Mouse (Mus musculus): Measurements from ENCODE around the gene Eml6. TPM values are rescaled to one million over a fixed set of nuclear protein-coding genes. Genes with fewer than 3 reads are reported as not detected.

Eml6 gene
- polyA plus RNA-seq, 1 experiment from 2014 or later = 2.0 TPM

DNA sequence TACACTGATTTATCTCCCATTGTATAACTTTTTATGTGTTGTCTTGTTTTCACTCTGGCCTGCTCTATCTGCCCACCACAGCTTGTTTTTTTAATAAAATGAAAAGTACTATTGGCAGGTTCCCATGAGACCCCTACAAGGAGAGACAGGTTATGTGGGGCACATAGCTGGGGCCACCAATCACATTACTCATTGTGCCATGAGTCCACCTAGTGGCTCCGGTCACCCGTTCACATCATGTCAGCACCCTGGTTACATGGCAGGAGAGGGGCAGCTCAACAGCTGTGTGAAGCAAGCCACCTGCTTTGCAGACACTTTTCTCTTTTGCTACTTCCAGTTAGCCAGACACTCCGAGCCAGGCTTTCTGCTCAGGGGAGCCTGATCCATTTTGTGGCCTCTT is 213.4 kb downstream of the Eml6 start:
- Histone ChIP-seq H3K36me3 (ENCODE audit: control insufficient read depth, insufficient read depth, low read length) (no peaks in the 10 kb centered on the region), H3K9ac (replicated peaks; ENCODE audit: low read depth, low read length) (no peak overlapping the region), H3K4me1 (ENCODE audit: control insufficient read depth, insufficient read depth, low read length) (peaks cover 3% of the 10 kb centered on the region; the same call in 1 of the 2 replicates), H3K4me2 (replicated peaks; ENCODE audit: low read depth, low read length) (no peak overlapping the region), H3K9me3 (ENCODE audit: control insufficient read depth, low read depth, low read length) (no peaks in the 10 kb centered on the region), H3K4me3 (ENCODE audit: low read depth, low read length) (no peak overlapping the region), H3K27ac (ENCODE audit: low read length) (no peak overlapping the region), H3K27me3 (ENCODE audit: control insufficient read depth, insufficient read depth, low read length) (no peaks in the 10 kb centered on the region)
- 40% methylated on average over 3 of the region's 3 CpGs for WGBS
- ATAC-seq (ENCODE audit: insufficient number of reproducible peaks, insufficient read depth, low FRiP score, low read depth) = no peak

- WGBS = 88% methylated on average over 3 of the region's 3 CpGs
- no peaks in the 10 kb centered on the region for H3K36me3 ChIP-seq (ENCODE audit: control insufficient read depth, insufficient read depth, low read length)
- H3K27me3 ChIP-seq (ENCODE audit: control insufficient read depth, insufficient read depth, low read length) = no peaks in the 10 kb centered on the region
- H3K9me3 ChIP-seq (ENCODE audit: control insufficient read depth, low read depth, low read length) = no peaks in the 10 kb centered on the region
- no peak overlapping the region for H3K27ac ChIP-seq (ENCODE audit: low read length)
- H3K4me1 ChIP-seq (ENCODE audit: control insufficient read depth, insufficient read depth, low read length) = peaks cover 3% of the 10 kb centered on the region; the same call in 1 of the 2 replicates
- H3K4me2 ChIP-seq (replicated peaks; ENCODE audit: low read depth, low read length) = no peak overlapping the region
- no peak for ATAC-seq (ENCODE audit: insufficient number of reproducible peaks, insufficient read depth, low FRiP score, low read depth)
- no peak overlapping the region for H3K4me3 ChIP-seq (ENCODE audit: low read depth, low read length)
- H3K9ac ChIP-seq (replicated peaks; ENCODE audit: low read depth, low read length) = no peak overlapping the region
Observed at GRCm38 (mm10) chr11:29810324-29810723, 215.5 kb downstream of the Eml6 start.

DNA sequence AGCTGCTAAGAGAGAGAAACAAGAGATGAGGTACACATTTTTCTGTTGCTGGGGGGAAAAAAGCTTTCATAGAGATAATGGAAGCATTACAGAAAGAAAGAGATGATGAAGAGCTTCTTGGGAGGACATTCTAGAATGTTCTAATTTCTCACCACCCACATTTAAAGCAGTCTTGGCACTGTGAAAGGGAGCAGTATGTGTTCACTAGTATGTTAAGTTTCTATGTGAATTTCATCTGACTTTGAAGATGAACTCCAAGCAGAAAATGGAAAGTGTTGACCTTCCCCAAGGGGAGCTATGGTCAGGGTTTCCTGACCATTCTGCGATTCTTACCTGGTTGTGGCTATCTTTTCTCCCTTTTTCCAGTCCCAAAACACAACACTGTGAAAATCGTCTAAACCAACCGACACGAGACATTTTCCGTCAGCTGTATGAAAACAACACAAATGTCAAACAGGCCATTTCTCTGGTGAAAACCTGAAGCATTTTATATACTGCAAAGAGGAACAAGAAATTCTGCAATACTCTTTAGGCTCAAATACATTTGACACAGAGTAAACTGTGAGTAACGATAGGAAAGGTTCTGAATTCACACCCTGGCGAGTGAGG is 216.7 kb downstream of the Eml6 start:
- Histone ChIP-seq H3K9me3 (ENCODE audit: control insufficient read depth, low read depth, low read length) (no peaks in the 10 kb centered on the region), H3K4me3 (ENCODE audit: low read depth, low read length) (no peak overlapping the region), H3K9ac (replicated peaks; ENCODE audit: low read depth, low read length) (no peak overlapping the region), H3K36me3 (ENCODE audit: control insufficient read depth, insufficient read depth, low read length) (no peaks in the 10 kb centered on the region), H3K4me2 (replicated peaks; ENCODE audit: low read depth, low read length) (no peak overlapping the region), H3K27ac (ENCODE audit: low read length) (no peak overlapping the region), H3K4me1 (ENCODE audit: control insufficient read depth, insufficient read depth, low read length) (peaks cover 3% of the 10 kb centered on the region; the same call in 1 of the 2 replicates), H3K27me3 (ENCODE audit: control insufficient read depth, insufficient read depth, low read length) (no peaks in the 10 kb centered on the region)
- ATAC-seq (ENCODE audit: insufficient number of reproducible peaks, insufficient read depth, low FRiP score, low read depth) = no peak
- 76% methylated on average over 7 of the region's 7 CpGs for WGBS

DNA sequence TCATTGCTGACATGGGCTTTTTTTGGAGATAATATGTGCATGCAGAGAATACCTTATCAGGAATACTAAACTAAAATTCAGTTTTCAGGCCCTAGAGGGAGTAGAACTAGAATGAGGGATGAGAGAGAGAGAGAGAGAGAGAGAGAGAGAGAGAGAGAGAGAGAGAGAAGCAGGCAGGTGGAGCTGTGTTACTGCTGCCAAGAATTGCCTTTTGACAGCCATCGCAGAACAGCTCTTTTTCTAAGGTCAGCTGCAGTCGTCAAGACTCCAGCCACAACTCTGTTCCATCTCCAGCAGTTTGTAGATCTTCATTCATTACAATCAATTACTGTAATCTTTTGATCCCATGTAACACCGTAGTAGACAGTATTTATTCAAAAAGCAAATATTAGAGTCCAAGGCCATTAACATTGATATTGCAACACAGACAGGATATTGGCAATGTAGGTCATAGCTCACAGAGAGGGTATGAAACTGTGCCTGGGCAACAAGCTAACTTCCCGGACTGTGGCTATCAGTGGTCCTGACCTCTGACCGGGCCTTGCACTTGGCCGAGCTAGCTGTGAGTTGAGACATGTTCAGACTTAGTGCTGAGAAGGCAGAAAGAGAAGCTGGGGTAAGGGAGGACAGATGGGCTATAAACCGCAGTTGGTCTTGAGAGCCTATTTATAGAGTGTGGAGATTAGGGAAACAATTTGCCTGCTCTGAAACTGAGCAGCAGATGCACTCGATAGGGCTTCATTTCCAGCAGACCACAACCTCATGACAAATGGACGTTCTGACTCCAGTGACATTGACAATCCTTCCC is 217.5 kb downstream of the Eml6 start:
- Histone ChIP-seq H3K9me3 (ENCODE audit: control insufficient read depth, low read depth, low read length) (no peaks in the 10 kb centered on the region), H3K27me3 (ENCODE audit: control insufficient read depth, insufficient read depth, low read length) (no peaks in the 10 kb centered on the region), H3K4me1 (ENCODE audit: control insufficient read depth, insufficient read depth, low read length) (peaks cover 3% of the 10 kb centered on the region; the same call in 1 of the 2 replicates), H3K9ac (replicated peaks; ENCODE audit: low read depth, low read length) (no peak overlapping the region), H3K27ac (ENCODE audit: low read length) (0 out of 2 replicates have a peak overlapping the region, but pooled peaks have one; percentile 27), H3K4me2 (replicated peaks; ENCODE audit: low read depth, low read length) (no peak overlapping the region), H3K4me3 (ENCODE audit: low read depth, low read length) (no peak overlapping the region), H3K36me3 (ENCODE audit: control insufficient read depth, insufficient read depth, low read length) (no peaks in the 10 kb centered on the region)
- 0 out of 2 replicates have a peak, but pooled peaks have one; percentile 46 for ATAC-seq (ENCODE audit: insufficient number of reproducible peaks, insufficient read depth, low FRiP score, low read depth)
- WGBS = 29% methylated on average over 9 of the region's 9 CpGs

DNA sequence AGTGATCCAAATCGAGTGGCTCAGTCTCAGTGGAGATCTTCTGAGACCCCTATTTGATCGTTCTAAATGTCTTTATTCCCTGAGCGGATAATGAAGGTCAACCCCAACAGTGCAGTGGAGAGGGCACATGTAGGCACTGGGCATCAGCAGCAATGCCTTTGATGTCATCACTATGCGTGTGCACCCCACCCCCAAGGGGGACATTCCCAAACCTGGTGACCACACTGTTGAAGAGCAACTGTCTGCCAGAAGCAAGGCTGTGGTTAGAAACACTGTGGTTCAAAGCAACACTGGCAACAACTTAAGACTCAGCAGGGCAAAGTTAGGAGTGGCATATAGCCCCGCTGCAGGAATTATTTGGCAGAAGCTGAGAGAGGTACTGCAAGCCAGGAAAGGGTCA is 218.5 kb downstream of the Eml6 start:
- no peak for ATAC-seq (ENCODE audit: insufficient number of reproducible peaks, insufficient read depth, low FRiP score, low read depth)
- Histone ChIP-seq H3K27me3 (ENCODE audit: control insufficient read depth, insufficient read depth, low read length) (no peaks in the 10 kb centered on the region), H3K9ac (replicated peaks; ENCODE audit: low read depth, low read length) (no peak overlapping the region), H3K4me3 (ENCODE audit: low read depth, low read length) (no peak overlapping the region), H3K4me1 (ENCODE audit: control insufficient read depth, insufficient read depth, low read length) (peaks cover 3% of the 10 kb centered on the region; the same call in 1 of the 2 replicates), H3K36me3 (ENCODE audit: control insufficient read depth, insufficient read depth, low read length) (no peaks in the 10 kb centered on the region), H3K9me3 (ENCODE audit: control insufficient read depth, low read depth, low read length) (no peaks in the 10 kb centered on the region), H3K4me2 (replicated peaks; ENCODE audit: low read depth, low read length) (no peak overlapping the region), H3K27ac (ENCODE audit: low read length) (no peak overlapping the region)
- 86% methylated on average over 5 of the region's 5 CpGs for WGBS

GRCm38 (mm10) chr11:29801432-29802427 is 224.1 kb downstream of the Eml6 start:
- Histone ChIP-seq H3K9me3 (ENCODE audit: control insufficient read depth, low read depth, low read length) (no peaks in the 10 kb centered on the region), H3K9ac (replicated peaks; ENCODE audit: low read depth, low read length) (no peak overlapping the region), H3K4me3 (ENCODE audit: low read depth, low read length) (no peak overlapping the region), H3K27ac (ENCODE audit: low read length) (no peak overlapping the region), H3K27me3 (ENCODE audit: control insufficient read depth, insufficient read depth, low read length) (no peaks in the 10 kb centered on the region), H3K36me3 (ENCODE audit: control insufficient read depth, insufficient read depth, low read length) (no peaks in the 10 kb centered on the region), H3K4me1 (ENCODE audit: control insufficient read depth, insufficient read depth, low read length) (no peaks in the 10 kb centered on the region), H3K4me2 (replicated peaks; ENCODE audit: low read depth, low read length) (no peak overlapping the region)
- ATAC-seq (ENCODE audit: insufficient number of reproducible peaks, insufficient read depth, low FRiP score, low read depth) = no peak
- WGBS = 66% methylated on average over 2 of the region's 2 CpGs

DNA sequence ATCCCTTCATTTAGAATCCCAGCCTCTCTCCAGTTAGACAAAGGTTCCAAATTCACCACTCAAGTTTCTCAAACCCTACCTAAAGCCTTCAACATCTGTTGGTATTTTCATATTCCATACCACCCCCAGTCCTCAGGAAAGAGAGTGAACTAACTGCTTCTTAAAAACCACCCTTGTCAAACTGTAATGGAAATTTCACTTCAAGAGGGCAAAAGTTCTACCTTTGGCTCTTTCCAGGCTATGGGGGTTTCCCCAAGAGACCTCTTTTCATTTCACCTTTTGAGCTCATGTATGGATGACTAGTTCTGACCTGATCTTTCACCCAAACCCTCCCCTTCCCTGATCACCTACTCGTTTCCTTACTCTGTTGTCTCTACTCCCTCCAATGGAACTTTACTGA is 226.0 kb downstream of the Eml6 start:
- Histone ChIP-seq H3K4me2 (replicated peaks; ENCODE audit: low read depth, low read length) (no peak overlapping the region), H3K36me3 (ENCODE audit: control insufficient read depth, insufficient read depth, low read length) (no peaks in the 10 kb centered on the region), H3K4me1 (ENCODE audit: control insufficient read depth, insufficient read depth, low read length) (no peaks in the 10 kb centered on the region), H3K27me3 (ENCODE audit: control insufficient read depth, insufficient read depth, low read length) (no peaks in the 10 kb centered on the region), H3K9ac (replicated peaks; ENCODE audit: low read depth, low read length) (no peak overlapping the region), H3K9me3 (ENCODE audit: control insufficient read depth, low read depth, low read length) (no peaks in the 10 kb centered on the region), H3K27ac (ENCODE audit: low read length) (no peak overlapping the region), H3K4me3 (ENCODE audit: low read depth, low read length) (no peak overlapping the region)
- no peak for ATAC-seq (ENCODE audit: insufficient number of reproducible peaks, insufficient read depth, low FRiP score, low read depth)
- WGBS = 68% methylated on average over 1 of the region's 1 CpGs

DNA sequence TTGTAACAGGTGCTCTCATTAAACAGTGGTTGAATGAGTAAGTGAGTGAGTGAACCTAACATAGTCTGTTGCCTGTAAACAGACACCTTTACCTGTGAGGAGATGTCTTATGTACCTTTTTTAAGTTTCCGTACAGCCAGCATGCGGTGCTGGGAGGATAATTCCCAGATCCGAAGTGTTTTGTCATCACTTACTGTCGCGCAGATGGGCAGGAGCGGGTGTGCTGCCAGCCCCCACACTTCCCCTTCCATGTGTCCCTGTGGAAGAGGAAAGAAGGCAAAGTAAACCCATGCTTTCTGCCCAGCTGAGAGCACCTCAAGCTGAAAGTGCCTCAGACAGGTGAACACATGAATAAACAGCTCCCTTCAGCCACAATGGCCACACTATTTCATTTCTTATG is 230.7 kb downstream of the Eml6 start:
- no peak overlapping the region for H3K4me2 ChIP-seq (replicated peaks; ENCODE audit: low read depth, low read length)
- WGBS = 85% methylated on average over 6 of the region's 6 CpGs
- H3K27ac ChIP-seq (ENCODE audit: low read length) = no peak overlapping the region
- H3K27me3 ChIP-seq (ENCODE audit: control insufficient read depth, insufficient read depth, low read length) = no peaks in the 10 kb centered on the region
- H3K9me3 ChIP-seq (ENCODE audit: control insufficient read depth, low read depth, low read length) = no peaks in the 10 kb centered on the region
- H3K4me1 ChIP-seq (ENCODE audit: control insufficient read depth, insufficient read depth, low read length) = no peaks in the 10 kb centered on the region
- H3K36me3 ChIP-seq (ENCODE audit: control insufficient read depth, insufficient read depth, low read length) = no peaks in the 10 kb centered on the region
- H3K9ac ChIP-seq (replicated peaks; ENCODE audit: low read depth, low read length) = no peak overlapping the region
- no peak for ATAC-seq (ENCODE audit: insufficient number of reproducible peaks, insufficient read depth, low FRiP score, low read depth)
- no peak overlapping the region for H3K4me3 ChIP-seq (ENCODE audit: low read depth, low read length)
